Mouse (Mus musculus): ENCODE measurements around the gene Kat6b.
A peak's percentile ranks its signal among the peaks of the same experiment; 100 is the strongest.
"Not testable (repeated sequence)": the region's sequence is repeated elsewhere in the genome, so short reads cannot be mapped to it uniquely, and the experiment has no call there.

The Kat6b gene

GRCm38 (mm10) chr14:21485961-21486520, 4.8 kb downstream of the Kat6b start:
- DNase-seq, result no peak

DNA sequence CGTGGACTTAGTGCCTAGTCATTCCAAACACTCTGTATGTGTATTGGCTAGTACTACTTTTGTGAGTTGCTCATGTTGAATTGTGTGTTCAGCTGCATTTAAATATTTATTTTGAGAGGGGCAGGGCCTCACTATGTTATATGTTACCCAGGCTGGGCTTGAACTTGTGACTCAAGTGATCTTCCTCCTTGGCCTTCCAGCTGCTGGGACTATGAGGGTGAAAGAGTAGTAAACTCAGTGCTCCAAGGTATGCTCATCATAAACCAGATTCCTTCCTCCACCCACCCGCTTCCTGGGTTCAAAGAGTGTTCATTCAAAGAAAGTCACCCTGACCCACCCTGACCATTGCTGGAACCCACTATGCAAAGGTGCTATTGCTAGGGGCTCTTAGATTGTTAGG, 5.9 kb downstream of the Kat6b start:
- DNase-seq, result not testable (repeated sequence)

DNA sequence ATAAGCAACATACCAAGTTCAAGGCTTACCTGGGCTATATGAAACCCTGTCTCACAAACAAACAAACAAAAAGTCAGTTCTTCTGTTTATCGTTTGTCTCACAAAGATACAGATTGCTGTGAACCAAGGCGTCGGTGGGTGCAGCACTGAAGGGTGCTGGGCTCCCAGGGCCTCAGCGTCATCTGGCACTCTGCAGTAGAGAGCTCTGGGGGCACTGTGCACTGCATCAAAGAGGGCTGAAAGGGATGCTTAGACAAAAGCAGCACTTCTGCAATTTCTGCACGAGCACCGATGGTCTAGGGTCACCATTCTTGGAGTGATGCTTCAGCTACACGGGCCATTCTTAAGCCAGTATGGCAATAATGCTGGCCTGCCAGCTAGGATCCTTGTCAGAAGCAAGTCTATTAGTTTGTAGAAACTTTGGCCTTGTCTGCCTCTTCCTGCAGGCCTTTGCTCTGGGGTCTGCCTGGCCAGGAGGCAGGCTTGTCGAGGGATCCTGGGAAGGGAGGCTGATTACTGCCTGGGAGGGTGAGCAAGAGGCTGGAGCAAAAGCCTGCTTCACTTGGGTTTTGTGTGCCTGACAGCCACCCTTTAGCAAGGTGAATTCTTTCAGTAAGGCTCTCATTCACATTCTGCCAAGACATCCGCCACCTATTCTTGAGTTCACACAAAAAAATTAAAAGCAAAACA, 7.3 kb downstream of the Kat6b start:
- not testable (repeated sequence) for DNase-seq

DNA sequence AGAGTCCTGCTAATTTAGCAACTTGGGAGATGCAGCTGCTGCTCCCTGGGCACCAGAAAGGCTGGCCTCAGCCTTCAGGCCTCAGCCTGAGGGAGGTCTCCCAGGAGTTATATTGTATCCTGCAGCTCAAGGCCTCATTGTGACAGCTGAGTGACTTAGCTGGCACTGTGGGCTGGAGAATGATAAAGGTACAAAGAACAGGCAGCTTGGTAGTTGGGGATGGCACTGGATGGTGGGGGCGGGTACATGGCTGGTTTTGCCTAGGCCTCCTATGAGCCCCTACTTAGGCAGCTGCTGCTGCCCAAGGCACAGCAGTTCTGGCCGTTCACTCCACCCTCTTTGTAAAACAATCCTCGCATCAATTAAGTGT, 7.9 kb downstream of the Kat6b start:
- DNase-seq, result no peak

DNA sequence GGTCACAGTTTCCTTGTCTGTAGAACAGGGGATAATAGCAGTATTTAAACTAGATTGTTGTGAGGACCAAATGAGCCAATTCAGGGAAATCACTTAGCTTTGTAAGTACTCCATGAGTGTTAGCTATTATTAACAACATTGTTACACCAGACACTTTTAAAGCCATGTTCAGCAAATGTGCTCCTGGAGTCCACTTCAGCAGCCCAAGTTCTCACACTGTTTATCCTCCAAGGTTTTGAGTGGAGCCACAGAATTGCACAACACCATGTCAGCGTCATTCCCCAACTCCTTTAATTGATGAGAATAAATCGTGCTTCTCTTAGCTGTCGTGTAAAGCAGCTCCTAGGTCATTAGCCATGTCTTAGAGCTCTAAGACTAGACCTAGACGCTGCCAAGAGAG, 8.9 kb downstream of the Kat6b start:
- DNase-seq, result peak; percentile 55

DNA sequence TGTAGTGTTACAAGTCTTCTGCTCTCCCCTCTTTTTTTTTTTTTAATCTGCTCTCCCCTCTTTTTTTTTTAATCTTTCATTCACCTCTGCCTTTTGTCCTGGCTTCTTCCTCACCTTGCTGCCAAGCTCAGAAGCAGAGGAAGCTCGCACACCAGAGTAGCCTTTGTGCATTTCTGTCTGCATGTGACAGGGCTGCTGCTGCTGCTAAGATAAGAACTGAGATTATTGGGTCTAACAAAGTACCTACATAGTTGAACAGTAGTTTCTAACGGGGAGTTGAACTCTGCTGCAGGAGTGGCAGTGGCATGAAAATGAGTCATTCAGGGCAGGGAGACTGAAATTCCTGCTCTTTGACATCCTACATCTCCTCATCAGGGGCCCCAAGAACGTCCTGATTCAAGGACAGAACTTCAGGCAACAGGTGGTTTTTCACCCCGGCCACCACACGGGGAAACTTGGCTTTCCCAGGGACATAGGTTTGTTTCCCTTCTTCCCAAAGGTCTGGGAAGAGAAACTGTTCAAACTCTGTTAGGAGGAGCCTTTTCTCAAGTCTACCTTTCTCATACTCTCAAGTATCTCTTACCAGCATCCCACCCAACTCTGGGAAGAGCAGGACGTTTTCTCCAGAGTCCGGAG, 17.2 kb downstream of the Kat6b start:
- no peak for DNase-seq

- DNase-seq, result peak; percentile 30
Observed at GRCm38 (mm10) chr14:21499011-21499581, 17.9 kb downstream of the Kat6b start.

- DNase-seq, result peak; percentile 71
Observed at GRCm38 (mm10) chr14:21499631-21500153, 18.5 kb downstream of the Kat6b start.

GRCm38 (mm10) chr14:21500154-21501047, 19.2 kb downstream of the Kat6b start:
- DNase-seq, result peak; percentile 99

GRCm38 (mm10) chr14:21501048-21501657, 19.9 kb downstream of the Kat6b start:
- peak; percentile 92 for DNase-seq

DNA sequence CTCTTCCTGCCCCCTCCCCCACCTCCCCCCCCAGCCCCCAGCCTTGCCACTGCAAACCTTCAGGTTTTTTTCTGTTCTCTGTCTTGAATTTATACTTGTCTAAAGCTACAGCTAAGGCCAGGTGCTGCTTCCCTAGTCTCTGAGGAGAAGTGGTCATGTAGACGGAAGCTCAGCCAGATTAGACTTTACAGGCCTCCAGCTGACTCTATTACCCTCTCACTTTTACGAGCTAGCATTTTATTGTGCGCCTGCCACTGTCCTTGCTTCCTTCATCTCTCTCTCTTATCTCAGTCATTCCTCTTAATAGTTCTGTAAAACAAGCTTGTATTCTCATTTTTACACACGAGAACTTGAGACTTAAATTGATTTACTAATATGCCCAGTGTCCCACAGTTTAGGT, 23.8 kb downstream of the Kat6b start:
- DNase-seq, result no peak

- DNase-seq, result no peak
Observed at GRCm38 (mm10) chr14:21507046-21507445, 25.8 kb downstream of the Kat6b start.

DNA sequence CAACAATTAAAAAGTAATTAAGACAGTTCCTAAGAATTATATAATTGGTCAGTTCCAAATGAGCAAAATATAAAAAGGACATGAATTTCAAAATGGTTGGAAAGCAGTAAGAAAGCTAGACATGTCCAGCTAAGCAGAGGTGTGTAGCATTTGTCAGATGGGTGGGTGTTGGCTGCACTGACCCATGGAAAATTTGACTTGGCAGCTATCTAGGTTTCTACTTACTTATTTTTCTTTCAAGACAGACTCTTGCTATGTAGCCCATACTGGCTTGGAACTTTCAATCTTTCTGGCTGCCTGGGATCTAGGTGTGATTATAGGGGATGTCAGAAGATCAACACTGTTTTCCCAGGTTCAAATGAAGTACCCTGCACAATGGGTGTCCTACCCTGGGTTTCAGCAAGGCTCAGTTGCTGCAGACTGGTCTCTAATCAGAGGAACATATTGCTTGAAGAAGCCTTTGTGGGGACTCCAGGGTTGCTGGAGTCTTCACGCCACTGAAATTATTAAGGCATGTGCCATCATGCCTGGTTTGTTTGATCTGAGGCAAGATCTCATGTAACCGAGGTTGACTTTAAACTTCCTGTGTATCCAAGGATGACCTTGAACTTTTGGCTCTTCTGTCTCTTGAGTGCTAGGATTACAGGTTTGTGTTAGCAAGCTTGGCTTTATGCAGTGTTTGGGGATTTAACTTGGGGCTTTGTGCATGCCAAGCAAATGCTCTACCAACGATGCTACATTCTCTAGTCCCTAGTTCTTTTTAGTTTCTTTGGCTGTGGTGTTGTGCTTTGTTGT, 28.1 kb downstream of the Kat6b start:
- no peak for DNase-seq

- no peak for DNase-seq
Observed at GRCm38 (mm10) chr14:21511438-21511837, 30.2 kb downstream of the Kat6b start.

DNA sequence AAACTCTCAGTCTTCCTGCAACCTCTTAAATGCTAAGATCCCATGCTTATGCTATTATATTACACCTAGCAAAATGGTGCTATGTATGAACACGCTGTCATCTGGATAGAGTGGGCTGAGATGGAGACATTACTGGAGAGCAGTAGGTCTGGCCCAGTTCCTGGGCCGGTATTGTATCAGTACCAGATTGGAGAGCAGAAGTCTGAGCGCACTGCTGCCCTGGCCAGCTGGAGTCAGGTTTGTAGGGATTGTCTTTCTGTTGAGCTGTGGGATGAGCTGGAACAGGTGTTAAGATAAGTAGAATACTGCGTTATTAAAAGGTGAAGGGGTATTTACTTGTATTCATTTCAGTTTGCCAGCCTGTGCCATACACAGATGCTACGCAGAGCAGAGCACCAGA, 34.3 kb downstream of the Kat6b start:
- DNase-seq, result no peak

DNA sequence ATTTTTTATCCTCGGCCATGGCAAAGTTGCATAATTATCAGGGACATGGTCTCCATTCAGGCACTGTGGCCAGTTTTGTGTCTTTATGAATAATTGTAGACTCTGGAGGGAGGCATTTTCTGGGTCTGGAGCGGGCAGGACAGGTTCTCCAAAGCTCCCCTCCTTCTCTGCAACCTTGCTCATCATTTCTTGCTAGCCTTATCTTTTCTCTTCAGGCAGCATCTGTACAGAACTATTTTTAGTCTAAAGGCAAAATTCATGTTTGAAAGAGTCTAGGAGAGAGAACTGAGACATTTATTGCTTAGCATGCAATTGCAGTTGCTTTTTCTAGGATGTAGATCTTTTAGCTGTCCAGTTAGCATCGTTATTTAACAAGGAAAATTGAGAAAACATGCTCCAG, 38.1 kb downstream of the Kat6b start:
- no peak for DNase-seq

DNA sequence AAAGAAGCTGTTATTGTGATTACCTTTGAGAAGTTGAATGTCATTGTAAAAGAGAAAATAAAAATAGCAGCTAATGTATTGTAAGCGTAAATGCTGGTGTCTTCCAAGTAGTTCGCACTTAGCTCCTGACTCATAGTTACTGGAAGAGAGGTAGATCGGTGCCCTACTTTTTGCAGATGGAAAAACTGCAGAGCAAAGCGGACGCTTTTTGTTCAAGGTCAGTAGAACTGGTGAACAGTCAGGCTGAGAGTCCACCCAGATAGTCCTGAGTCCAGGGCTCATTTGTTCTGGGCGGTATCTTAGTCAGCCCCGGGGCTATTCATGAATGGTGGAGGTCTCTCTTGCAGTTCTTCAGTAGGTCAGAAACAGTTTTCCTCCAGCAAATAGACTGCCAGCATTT, 39.3 kb downstream of the Kat6b start:
- DNase-seq, result no peak

GRCm38 (mm10) chr14:21521496-21521895, 40.3 kb downstream of the Kat6b start:
- DNase-seq, result not testable (repeated sequence)

DNA sequence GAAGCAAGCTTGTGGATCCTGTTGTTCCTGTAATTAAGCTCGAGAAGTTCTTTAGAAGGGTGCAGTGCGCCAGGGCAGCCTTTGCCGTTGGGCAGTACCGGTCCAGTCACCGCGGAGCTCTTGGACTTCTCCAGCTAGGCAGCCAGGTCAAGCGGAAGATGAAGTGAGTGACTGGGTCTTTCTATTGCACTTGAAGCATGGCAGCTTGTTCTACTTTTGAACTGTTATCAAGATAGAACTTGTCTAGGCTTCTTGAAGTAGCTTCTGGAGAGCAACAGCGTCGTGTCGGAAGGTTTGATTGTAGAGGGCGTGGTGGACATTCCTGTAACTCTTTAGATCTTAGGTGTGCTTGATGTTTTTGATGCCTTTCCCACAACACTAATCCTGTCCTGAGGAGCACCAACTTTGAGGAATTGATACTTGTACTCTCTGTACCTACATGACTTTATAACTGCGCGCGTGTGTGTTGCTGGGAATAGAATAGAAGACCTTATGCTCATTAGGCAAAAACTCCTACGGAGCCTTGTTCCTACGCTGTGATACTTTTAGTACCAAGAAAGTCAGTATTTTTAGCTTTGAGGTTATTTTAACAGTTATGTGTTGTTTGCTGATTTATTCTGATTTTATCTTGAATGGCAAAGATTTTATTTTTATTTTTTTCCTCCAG, 41.2 kb downstream of the Kat6b start:
- peak; percentile 27 for DNase-seq

DNA sequence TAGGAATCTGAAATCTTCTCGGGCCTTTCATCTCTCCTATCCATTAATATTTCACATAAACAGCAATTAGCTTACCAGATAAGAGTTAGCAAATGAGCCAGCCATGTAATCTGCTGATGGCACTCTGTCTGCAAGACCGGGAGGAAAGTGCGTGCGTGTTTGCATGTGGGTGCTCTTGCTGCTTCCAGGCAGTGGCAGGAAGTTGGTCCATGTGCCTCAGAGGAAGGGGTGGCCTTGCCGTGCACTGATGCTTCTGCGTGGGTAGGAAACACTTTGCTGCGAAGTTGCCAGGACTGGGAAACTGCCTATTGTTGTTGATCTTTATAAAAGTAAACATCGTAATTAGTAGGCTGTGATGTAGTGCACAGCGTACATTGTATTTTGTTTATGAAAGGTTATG, 42.0 kb downstream of the Kat6b start:
- DNase-seq, result peak; percentile 44

All from lung, postnatal 14 days (tissue).